Mouse (Mus musculus) cerebellum, adult 11-12 months (tissue): ENCODE measurements around the gene Map3k4.
A peak's percentile ranks its signal among the peaks of the same experiment; 100 is the strongest.

ENCODE experiments used
- DNase-seq: peaks from one replicate; pipeline ENCODE4 v3.0.0; 2022

The Map3k4 gene

DNA sequence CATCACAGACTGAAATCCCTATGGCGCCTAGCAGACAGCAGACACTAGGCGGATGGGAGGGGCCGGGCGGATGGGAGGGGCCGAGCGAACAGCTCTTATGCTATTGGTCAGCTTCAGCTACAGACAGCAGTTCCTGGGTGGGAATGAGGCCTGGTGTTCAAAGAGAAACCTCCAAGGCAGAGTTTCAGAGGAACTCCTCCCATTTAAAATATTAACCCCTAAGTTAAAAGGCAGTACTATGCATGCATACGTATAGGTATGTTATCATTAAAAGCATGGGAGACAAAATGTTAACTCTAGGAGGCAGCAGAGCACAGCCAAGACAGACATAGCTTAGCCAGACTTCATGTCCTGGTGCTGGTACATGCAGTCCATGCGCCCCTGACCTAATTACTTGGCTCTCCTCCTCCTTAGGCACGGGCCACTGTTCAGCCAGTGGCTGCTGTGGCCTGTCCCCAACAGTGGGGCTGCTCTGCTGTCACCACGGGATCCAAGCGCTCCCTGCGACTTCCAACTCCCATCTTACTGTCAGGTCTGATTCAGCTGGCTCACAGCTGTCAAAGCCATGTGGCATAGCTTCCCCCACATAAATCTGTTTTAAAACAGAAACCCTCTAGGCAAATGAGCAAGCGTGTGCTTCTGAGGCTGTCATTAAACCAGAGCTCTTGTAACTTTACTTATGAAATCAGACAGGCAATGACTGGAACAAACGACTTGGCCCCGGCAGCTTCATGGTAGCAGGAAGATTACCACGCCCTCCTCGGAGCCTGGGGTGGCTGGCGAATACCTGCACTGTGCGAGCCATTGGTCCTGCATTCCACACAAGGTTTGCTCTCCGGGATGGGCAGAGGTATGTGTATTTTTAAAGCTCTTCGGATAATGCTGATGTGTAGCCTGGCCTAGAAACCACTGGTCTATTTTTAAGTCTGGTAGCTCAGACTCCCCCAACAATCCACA, 52.3 kb downstream of the Map3k4 start:
- DNase-seq: no peak

DNA sequence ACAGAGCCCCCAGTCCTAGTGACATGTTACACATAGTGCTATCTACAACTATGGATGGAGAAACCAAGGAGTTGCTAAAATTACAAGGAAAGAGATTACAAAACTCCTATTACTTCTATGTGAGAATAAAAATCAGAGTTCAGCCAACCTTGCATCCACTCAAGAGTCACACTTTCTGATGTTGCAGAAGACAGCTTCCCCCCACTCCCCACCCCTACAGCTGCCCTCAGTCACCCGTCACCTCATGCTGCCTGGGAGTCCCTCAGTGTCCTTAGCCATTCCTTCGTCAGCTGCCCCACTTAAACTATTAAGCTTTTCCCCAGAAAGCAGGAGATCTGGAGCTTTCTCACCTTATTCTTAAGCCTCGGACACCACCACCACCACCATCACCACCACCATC, 54.3 kb downstream of the Map3k4 start:
- DNase-seq: no peak

DNA sequence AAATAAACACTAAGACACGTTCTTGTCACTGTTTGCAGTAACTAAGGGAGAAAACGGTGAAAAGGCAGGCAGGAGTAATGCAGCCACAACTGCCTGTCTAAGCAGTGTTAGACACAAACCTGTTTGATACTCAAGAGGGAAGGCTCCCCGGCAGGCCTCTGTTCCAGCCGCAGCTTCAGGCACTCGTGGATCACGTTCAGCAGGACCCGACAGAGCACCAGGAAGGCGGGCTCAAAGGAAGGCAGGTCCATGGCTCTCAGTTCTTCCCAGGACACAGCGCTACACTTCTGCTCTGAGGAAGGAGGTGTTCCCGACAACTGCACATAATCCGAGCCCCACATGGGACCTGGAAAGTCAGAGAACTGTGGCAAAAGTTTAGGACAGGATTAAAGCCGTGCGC, 54.8 kb downstream of the Map3k4 start:
- DNase-seq: no peak

DNA sequence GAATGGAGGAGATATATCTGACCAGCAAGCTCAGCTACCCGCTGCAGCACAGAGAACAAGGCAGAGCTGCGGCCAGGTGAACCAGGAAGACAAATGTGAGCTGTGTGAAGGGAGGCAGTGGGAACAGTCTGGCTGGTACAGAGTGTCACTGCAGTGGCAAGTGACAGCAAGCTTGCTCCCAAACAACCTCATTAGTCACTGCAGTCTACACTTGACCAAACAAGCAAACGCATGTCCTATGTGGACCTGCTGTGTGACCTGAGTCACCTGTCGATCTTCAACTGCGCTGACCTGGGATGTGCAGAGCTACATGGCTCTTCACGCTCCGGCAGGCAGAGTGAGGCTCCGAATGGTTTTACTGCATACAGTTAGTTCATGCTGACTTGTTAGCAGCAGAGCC, 55.7 kb downstream of the Map3k4 start:
- no peak for DNase-seq

DNA sequence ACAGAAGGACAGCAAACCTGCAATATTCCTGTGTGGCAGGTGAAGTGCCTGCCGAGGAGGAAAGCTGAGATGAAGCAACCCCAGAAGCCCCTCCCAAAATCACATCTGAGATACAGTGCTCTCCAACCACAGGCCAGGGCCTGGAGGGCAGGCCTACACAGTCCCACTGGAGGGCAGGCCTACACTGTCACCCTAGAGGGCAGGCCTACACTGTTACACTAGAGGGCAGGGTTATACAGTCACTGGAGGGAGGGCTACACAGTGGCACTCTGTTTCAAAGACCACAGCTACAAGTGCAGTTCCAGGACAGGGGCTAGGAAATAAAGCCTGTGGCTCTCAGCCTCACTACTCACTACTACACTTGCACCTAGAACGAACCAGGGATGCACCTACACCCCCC, 56.7 kb downstream of the Map3k4 start:
- DNase-seq: no peak

DNA sequence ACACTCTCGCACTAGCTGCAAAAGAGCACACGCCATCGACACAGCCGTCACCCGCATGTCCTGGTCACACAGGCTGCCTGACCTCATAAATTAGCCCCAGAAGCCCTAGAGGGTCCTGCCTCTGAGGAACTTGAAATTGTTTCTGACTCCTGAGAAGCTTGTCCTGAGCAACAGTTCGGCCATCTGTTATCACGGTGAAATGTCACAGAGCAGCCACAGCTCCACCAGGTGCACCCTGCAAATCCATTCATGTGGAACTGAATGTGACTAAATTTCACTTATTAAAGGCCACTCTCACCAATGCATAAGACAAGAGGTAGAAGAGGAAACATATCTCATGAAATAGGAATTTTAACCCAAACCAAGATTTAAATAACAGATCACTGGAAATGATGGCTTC, 57.2 kb downstream of the Map3k4 start:
- DNase-seq: peak; percentile 46

DNA sequence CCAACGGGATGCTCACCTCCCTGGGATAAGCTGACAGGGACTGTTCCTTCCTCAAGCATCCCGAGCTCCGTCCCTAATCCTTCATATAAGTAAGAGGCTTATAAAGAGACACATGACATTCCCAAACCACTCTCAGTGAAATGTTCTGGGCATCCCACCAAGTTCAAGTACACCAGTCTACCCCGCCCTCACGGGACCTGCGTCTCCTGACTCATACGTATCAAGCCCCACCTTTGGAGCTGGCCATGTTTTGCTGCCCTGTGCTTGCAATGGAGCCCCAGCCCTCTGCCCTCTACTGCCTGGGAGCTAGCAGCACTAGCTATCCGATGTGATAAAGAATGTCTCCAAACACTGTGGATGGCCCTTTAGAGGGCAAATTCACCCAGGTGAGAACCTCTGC, 58.6 kb downstream of the Map3k4 start:
- DNase-seq: no peak

DNA sequence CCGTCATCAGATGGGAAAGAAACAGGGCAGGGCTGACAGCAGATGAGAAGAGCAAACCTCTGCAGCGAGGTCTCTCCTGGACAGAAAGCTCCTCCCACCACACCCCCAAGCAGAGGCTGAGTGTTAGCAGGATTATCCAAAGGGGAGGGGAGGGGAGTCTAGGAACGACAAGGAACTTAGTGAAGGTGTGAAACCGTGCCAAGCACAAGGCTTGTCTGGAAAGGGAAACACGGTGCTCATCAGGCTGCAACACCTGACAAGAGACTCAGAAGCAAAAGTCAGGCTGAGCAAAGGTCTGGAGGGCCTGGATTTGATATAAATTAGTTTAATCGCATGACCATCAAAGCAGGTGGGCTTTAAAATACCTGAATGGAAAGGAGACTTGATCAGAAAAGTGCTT, 60.1 kb downstream of the Map3k4 start:
- DNase-seq: no peak

DNA sequence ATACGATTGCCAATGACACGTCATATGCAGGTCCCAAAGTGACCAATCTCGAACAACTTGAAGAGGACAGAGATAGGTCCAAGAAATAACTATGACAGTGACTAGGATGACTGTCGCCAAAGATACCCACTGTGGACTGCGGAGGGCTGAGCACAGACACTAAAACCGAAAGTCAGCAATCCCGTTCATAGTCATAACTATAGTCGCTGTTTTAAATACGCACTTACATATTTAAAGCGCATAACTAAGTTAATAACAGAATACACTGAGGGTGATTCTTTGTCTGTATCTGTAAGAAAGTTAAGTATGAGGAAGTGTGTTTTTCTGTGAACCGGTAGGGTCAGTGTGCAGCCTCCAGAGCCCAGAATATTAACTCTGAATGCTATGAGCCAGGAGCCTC, 62.5 kb downstream of the Map3k4 start:
- DNase-seq: no peak

DNA sequence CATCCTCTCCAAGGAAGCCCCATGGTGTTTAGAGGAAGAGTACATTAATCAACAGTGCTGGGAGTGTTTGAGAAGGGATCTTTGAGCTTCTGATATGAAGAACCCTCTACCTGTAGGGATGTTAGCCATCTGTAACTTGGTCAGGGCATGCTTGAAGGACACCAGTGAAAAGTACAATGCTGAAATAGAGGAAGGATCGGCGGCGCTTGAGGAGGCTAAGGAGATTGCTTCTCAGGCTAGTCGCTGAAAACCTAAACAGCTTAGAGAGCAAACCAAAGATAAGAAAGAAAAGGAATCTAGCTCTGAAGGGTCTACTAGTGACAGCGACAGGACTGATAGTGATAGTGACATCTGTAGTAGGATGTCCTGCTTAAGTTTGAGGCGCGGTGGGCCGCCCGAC, 68.0 kb downstream of the Map3k4 start:
- no peak for DNase-seq

DNA sequence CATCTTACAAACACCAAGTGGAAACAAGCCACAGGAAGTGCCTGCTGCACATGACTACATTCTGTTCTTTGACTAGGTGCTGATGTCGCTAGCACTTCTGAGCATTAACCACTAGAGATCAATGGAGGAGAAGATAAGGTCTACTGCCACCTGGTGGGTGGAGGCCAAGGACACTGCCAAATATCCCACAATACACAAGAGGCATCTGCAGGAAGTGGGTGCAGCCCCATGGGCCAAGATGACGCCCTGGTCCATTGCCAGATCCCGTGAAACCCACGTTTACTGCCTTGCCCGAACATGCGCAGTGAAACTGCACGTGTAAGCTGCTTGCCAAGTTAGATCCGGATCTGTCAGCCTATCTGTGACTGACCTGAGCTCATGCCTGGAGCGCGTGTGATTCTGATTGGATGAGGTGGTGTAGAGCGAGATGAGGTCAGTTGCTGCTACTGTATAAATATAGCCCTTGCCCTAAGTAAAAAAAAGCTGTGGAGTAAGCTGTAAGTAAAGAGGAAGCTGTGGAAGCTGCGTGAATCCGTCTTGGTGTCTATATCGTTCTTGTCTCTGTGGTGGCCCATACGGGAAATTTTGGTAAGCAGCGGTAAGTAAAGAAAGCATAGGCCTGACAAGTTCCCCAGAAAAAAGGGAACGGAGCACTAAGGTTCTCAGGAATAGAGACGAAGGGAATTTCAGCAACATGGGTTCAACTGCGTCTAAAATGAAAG, 68.7 kb downstream of the Map3k4 start:
- no peak for DNase-seq

DNA sequence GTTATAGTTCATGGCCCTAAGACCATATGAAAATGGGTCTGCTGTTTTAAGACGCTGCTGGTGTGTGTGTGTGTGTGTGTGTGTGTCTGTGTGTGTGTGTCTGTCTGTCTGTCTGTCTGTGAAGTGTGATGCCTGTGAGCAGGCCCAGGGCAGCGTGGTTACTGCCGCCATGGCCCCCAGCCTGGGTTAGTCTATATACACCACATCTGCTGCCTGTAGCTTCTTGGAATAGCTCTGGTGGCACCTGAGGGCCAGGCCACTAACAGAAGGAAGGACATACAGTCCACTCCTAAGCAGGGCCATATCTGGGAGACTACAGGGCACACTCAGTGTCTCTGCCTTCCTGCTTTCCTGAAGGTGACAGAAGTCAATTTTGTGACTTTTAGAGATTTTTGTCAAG, 77.9 kb downstream of the Map3k4 start:
- DNase-seq: no peak

DNA sequence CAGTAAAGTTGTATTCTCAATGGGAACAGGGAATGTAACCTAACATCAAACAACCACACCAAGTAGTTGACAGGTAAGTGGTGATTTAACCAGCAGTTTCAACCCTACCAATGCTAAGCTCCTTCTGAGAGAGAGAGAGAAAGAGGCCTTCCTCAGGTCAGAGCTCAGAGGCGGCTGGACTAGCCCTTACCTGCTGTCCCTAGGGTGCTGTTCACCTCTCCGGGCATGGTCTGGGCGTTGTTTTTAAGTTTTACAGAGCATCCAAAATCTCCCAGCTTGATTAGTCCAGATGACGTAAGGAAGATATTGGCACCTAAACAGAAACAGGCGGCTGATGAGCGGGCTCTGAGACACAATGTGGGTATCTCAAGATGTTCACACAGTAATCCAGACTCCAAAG, 85.9 kb downstream of the Map3k4 start:
- no peak for DNase-seq

DNA sequence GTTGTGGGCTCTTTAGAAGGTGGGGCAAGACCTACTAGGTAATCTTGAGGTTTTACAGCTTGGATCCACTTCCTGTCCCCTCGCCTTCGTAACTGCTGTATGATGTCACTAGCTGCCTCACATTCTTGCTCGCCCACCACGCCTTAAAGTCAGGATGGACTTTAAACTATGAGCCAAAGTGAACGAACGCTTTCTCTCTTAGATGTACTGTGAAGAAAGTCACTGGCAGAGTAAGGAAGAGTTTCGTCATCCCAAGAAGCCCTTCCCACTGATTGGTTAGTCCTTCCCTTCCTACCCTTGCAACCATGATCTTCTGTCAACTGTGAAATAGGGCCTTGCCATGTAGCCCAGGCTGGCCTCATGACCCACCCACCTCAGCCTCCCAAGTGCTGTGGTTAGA, 87.5 kb downstream of the Map3k4 start:
- no peak for DNase-seq

DNA sequence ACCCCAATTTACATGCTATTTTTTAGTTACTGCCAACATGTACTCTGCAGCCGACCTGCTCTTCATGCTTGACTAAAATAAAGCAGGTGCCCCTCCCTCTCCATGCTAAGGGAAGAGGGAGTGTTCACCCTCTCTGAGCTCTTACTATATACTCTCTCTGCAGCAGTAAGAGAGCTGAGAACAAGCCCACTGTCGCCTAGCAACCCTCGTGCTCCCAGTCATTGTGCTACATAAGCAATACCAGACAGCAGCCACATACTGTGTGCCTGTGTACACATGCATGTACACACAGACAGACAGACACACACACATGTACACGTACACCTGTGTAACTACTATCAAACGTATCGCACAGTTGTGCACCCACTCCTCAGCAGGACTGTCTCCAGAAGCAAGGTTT, 88.4 kb downstream of the Map3k4 start:
- DNase-seq: no peak

DNA sequence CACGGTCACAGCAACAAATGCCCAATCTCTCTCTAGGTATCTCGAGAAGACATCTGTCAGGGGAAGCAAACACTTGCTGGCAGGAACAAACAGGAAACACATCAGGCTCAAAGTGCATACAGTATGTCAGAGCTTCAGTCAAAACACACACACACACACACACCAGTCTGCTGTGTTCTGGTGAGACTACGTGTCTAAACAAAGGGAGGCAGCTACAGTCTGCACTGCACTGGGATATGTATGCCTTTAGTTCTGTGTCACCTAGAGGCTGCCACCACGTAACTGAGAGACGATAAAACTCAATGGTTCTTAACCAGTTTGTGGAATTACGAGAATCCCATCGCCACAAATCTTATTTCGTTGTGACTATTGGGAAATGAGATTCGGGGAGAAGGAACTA, 88.8 kb downstream of the Map3k4 start:
- DNase-seq: no peak

DNA sequence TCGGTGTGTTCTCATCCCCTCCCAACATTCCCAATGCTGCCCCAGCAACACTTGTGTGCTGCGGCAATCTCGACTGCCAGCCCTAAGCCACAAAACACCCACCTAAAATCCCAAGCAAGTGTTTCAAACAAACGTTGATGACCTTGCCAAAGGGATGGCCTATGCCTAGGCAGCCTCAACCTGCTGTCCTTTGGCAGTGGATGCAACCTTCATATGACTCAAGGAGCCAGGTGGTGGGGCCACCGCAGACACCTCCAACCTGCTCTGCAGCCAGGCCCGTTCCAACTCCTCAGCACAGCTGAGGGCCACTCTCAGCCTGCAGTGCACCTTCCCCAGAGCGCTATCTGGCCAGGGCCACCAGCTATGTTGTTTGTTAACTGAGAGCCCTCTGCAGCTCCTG, 90.1 kb downstream of the Map3k4 start:
- DNase-seq: peak; percentile 70

DNA sequence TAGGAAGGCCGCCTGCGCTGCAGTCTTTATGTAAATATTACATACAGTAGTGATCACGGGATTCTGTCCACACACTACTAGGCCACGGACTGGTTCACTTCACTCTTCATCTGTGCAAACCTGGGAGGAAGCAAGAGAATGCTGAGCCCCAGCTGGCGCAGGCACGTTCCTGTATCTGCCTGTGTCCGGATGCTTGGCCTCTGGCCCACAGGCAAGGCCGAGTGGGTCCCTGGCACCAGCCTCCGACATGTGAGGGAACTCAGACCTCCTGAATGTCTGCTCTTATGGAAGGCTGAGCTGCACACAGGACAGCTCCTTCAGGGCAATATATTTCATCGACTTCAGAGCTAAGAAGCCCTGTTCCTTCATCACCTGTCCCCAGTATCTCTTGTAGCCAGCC, 90.6 kb downstream of the Map3k4 start:
- peak; percentile 62 for DNase-seq

DNA sequence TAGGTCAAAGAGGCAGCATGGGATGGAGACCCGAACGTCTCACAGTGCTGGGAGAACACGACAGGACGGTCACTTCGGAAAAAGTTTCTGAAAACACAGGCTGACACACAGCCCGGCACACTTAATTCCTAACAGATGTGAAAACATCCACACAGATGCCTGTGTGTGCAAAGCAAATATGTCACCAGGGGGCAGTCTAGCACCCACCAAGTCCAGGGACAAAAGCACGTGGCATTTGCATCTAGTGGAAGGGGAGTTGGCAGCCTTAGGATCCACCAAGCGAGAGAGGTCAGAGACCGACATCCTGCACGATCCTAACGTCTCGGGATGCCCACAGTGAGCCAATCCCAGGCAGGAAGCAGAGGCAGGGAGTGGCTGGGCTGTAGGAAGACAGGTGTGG, 92.0 kb downstream of the Map3k4 start:
- DNase-seq: peak; percentile 26

DNA sequence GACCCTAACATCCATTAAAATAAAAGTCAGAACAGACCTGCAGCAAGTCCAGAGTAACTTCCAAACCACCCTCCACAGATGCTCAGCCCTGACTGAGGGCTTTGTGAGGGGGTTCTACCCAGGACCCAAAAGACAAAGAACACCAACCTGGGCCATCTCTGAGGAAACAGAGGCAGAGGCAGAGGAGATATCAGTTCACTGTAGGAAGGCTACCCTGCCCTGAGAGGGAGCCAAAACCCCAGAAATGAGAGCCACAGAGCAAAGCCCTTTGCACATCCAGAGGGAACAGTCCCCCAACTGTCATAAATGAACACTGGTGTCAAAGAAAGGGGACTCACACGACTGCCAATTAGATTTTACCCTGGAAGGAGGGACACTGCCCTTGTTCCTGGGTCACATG, 93.4 kb downstream of the Map3k4 start:
- DNase-seq: no peak

DNA sequence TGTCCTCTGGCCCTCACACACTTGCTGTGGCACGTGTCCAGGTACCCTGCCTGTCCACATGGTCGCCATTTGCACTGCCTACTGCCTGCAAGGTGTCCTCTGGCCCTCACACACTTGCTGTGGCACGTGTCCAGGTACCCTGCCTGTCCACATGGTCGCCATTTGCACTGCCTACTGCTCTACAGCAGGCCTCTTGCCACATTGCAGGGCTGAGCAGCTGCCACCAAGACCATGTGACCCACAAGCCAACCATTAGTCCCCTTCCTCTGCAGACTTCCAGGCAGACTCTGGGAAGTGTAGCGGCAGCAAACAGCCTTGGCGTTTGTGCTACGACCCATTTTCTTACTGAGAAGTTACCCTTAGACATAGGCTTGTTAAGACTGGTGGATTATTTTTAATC, 94.0 kb downstream of the Map3k4 start:
- DNase-seq: peak; percentile 92

DNA sequence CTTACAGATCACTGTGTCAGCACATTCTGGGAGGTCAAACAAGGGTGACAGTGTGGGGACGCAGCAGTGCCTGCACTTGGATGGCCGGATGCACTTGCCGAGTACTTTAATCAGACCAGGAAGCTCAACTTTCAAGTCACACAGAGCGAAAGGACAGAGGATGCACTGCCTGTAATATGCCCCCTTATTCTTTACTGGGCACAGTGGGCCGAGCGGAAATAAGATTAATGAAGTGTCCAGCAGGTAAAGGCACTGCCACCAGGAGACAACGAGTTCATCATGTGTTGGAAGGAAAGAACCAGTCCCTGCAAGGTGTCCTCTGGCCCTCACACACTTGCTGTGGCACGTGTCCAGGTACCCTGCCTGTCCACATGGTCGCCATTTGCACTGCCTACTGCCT, 94.5 kb downstream of the Map3k4 start:
- peak; percentile 86 for DNase-seq

DNA sequence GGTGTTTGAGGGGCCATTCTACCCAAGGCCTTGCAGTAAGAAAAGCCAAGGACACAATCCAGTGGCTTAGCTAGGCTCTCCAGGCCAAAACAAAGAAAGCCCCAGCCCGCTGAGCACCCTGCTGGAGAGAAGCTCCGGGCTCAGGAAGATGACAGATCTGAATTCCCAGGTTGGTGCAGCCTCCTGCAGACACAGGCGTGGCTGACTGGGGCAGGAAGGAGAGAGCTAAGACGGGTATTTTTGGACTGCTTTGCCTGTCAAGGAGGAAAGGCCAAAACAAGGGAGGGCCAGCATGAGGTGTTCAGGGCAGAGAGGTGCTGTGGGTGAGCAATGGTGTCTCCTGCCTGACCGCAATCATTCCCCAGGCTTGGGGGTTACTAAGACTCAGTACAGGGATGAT, 94.9 kb downstream of the Map3k4 start:
- no peak for DNase-seq

DNA sequence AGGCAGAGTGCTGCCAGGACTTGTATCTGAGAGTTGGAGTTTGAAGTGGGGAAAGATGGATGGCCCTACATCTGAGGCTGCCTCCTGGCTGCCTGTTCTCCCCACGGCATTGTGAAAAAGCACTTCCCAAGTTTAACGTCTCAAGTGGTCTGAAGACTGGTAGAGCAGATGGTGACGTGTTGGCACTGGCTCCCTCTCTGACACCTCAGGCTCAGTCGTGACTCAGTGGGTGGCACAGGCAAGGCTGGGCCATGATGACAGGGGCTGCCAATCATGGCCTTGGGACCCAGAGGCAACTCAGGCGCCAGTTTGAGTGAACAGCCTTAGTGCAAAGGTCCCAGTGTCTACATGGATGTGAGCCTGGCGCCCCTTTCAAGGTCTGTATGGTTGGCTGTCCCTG, 96.7 kb downstream of the Map3k4 start:
- no peak for DNase-seq

DNA sequence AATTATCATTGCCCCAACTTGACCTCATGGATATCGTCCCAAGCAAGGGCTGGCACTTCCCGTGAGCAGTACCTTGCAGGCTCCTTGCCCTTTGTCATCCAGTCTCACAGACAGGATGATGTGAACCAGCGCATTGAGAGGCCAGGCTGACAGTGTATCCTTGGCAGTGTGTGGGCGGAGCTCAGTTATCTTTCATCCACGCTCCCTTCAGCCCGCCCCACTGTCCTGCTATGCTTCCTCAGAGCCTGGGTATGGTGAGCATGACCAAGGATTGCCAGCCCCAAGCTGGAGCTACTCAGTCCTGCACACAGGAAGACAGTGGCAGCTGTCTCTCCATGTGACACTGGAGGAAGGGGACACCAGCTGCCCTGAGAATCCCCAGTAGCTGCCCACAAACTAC, 102.4 kb downstream of the Map3k4 start:
- no peak for DNase-seq
